Mouse (Mus musculus): Measurements from ENCODE around the gene Tmem151a. TPM values are rescaled to one million over a fixed set of nuclear protein-coding genes. Genes with fewer than 3 reads are reported as not detected.

The Tmem151a gene
- polyA plus RNA-seq, 1 experiment = 6.2 TPM

- no peaks in the 10 kb centered on the region for H3K27me3 ChIP-seq (ENCODE audit: control insufficient read depth, insufficient read depth, low read length, poor library complexity, severe bottlenecking)
Measured at GRCm38 (mm10) chr19:5051031-5051430, 34.3 kb downstream of the Tmem151a start.

GRCm38 (mm10) chr19:5050047-5050905, 35.1 kb downstream of the Tmem151a start, which contains the start of gene Rin1:
Gene Rin1 (plus strand): TSS chr19:5050481.
- Histone ChIP-seq H3K9me3 (replicated peaks; ENCODE audit: control insufficient read depth, insufficient read depth, low read length, poor library complexity, severe bottlenecking) (no peaks in the 10 kb centered on the region), H3K4me3 (ENCODE audit: low read depth, low read length) (peak within 1 kb of the TSS; percentile 53), H3K27ac (ENCODE audit: insufficient read depth, low read length) (peak within 1 kb of the TSS; percentile 43), H3K4me1 (ENCODE audit: control insufficient read depth, insufficient read depth, low read length) (peaks cover 7% of the 10 kb centered on the region), H3K27me3 (ENCODE audit: control insufficient read depth, insufficient read depth, low read length, poor library complexity, severe bottlenecking) (no peaks in the 10 kb centered on the region), H3K36me3 (ENCODE audit: control insufficient read depth, insufficient read depth, low read length, poor library complexity, severe bottlenecking) (no peaks in the 10 kb centered on the region), H3K9ac (ENCODE audit: low read depth, poor library complexity, severe bottlenecking) (peak within 1 kb of the TSS; percentile 36)
- TF ChIP-seq CTCF (IDR thresholded peaks at IDR 0.05; ENCODE audit: low read depth, low read length) = peak; percentile 4
- TF ChIP-seq POLR2A (IDR thresholded peaks at IDR 0.05; ENCODE audit: insufficient read depth, low read length) = no peak
- peak; percentile 56; the same call in 1 of the 2 replicates for TF ChIP-seq EP300 (IDR thresholded peaks at IDR 0.05; ENCODE audit: insufficient read depth, low read depth, low read length)

More at GRCm38 (mm10) chr19:5051031-5051430, 34.3 kb downstream of the Tmem151a start:
- Histone ChIP-seq H3K27ac (ENCODE audit: insufficient read depth, low read length) (no peak overlapping the region), H3K4me1 (ENCODE audit: control insufficient read depth, insufficient read depth, low read length) (peaks cover 7% of the 10 kb centered on the region), H3K4me3 (ENCODE audit: low read depth, low read length) (peak overlapping the region; percentile 53), H3K9ac (ENCODE audit: low read depth, poor library complexity, severe bottlenecking) (peak overlapping the region; percentile 36), H3K36me3 (ENCODE audit: control insufficient read depth, insufficient read depth, low read length, poor library complexity, severe bottlenecking) (no peaks in the 10 kb centered on the region), H3K9me3 (replicated peaks; ENCODE audit: control insufficient read depth, insufficient read depth, low read length, poor library complexity, severe bottlenecking) (no peaks in the 10 kb centered on the region)
- TF ChIP-seq CTCF (IDR thresholded peaks at IDR 0.05; ENCODE audit: low read depth, low read length) = no peak
- TF ChIP-seq EP300 (IDR thresholded peaks at IDR 0.05; ENCODE audit: insufficient read depth, low read depth, low read length) = no peak
- TF ChIP-seq POLR2A (IDR thresholded peaks at IDR 0.05; ENCODE audit: insufficient read depth, low read length) = no peak

GRCm38 (mm10) chr19:5049325-5049724, 36.0 kb downstream of the Tmem151a start:
- Histone ChIP-seq H3K36me3 (ENCODE audit: control insufficient read depth, insufficient read depth, low read length, poor library complexity, severe bottlenecking) (no peaks in the 10 kb centered on the region), H3K4me1 (ENCODE audit: control insufficient read depth, insufficient read depth, low read length) (peaks cover 7% of the 10 kb centered on the region), H3K4me3 (ENCODE audit: low read depth, low read length) (no peak overlapping the region), H3K9ac (ENCODE audit: low read depth, poor library complexity, severe bottlenecking) (no peak overlapping the region), H3K27ac (ENCODE audit: insufficient read depth, low read length) (peak overlapping the region; percentile 43), H3K27me3 (ENCODE audit: control insufficient read depth, insufficient read depth, low read length, poor library complexity, severe bottlenecking) (no peaks in the 10 kb centered on the region), H3K9me3 (replicated peaks; ENCODE audit: control insufficient read depth, insufficient read depth, low read length, poor library complexity, severe bottlenecking) (no peaks in the 10 kb centered on the region)
- TF ChIP-seq CTCF (IDR thresholded peaks at IDR 0.05; ENCODE audit: low read depth, low read length) = no peak
- TF ChIP-seq EP300 (IDR thresholded peaks at IDR 0.05; ENCODE audit: insufficient read depth, low read depth, low read length) = no peak

GRCm38 (mm10) chr19:5048138-5049056, 36.9 kb downstream of the Tmem151a start:
- Histone ChIP-seq H3K4me1 (ENCODE audit: control insufficient read depth, insufficient read depth, low read length) (peaks cover 5% of the 10 kb centered on the region), H3K9me3 (replicated peaks; ENCODE audit: control insufficient read depth, insufficient read depth, low read length, poor library complexity, severe bottlenecking) (no peaks in the 10 kb centered on the region), H3K9ac (ENCODE audit: low read depth, poor library complexity, severe bottlenecking) (no peak overlapping the region), H3K27ac (ENCODE audit: insufficient read depth, low read length) (no peak overlapping the region), H3K4me3 (ENCODE audit: low read depth, low read length) (no peak overlapping the region), H3K27me3 (ENCODE audit: control insufficient read depth, insufficient read depth, low read length, poor library complexity, severe bottlenecking) (no peaks in the 10 kb centered on the region), H3K36me3 (ENCODE audit: control insufficient read depth, insufficient read depth, low read length, poor library complexity, severe bottlenecking) (no peaks in the 10 kb centered on the region)
- no peak for TF ChIP-seq POLR2A (IDR thresholded peaks at IDR 0.05; ENCODE audit: insufficient read depth, low read length)
- TF ChIP-seq CTCF (IDR thresholded peaks at IDR 0.05; ENCODE audit: low read depth, low read length) = peak; percentile 46

- Histone ChIP-seq H3K36me3 (ENCODE audit: control insufficient read depth, insufficient read depth, low read length, poor library complexity, severe bottlenecking) (no peaks in the 10 kb centered on the region), H3K4me3 (ENCODE audit: low read depth, low read length) (no peak overlapping the region), H3K27ac (ENCODE audit: insufficient read depth, low read length) (no peak overlapping the region), H3K9me3 (replicated peaks; ENCODE audit: control insufficient read depth, insufficient read depth, low read length, poor library complexity, severe bottlenecking) (no peaks in the 10 kb centered on the region), H3K4me1 (ENCODE audit: control insufficient read depth, insufficient read depth, low read length) (peaks cover 5% of the 10 kb centered on the region), H3K27me3 (ENCODE audit: control insufficient read depth, insufficient read depth, low read length, poor library complexity, severe bottlenecking) (no peaks in the 10 kb centered on the region), H3K9ac (ENCODE audit: low read depth, poor library complexity, severe bottlenecking) (no peak overlapping the region)
- TF ChIP-seq EP300 (IDR thresholded peaks at IDR 0.05; ENCODE audit: insufficient read depth, low read depth, low read length) = no peak
- no peak for TF ChIP-seq POLR2A (IDR thresholded peaks at IDR 0.05; ENCODE audit: insufficient read depth, low read length)
- TF ChIP-seq CTCF (IDR thresholded peaks at IDR 0.05; ENCODE audit: low read depth, low read length) = no peak
Measured at GRCm38 (mm10) chr19:5045531-5045930, 39.8 kb downstream of the Tmem151a start.

All from ES-Bruce4 (cell line).